Mouse (Mus musculus): ENCODE data around the gene Cdc14a. TPM values are rescaled to one million over a fixed set of nuclear protein-coding genes. Genes with fewer than 3 reads are reported as not detected.
A peak's percentile ranks its signal among the peaks of the same experiment; 100 is the strongest.

Cdc14a gene
- polyA plus RNA-seq, 1 experiment from 2014 or later, result 2.1 TPM

DNA sequence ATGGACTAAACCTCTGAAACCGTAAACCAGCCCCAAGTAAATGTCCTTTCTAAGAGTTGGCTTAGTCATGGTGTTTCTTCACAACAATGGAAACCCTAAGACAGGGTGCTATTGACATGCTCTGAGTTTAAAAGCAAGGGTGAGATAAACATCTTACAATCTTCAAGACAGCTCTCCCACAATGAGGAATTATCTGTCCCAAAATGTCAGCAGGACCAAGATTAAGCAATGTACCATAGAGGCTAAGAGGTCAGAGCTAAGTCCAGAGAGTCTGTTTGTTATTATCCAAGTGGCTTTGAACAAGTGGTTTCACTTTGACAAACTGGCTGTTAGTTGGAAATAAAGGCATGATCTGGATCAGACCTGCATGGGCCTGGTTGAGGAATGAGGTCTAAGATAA is 159.9 kb downstream of the Cdc14a start:
- WGBS (ENCODE audit: insufficient replicate concordance), result 87% methylated on average over 1 of the region's 1 CpGs
- Histone ChIP-seq H3K27me3 (no peaks in the 10 kb centered on the region), H3K9ac (no peak overlapping the region), H3K4me3 (replicated peaks) (no peak overlapping the region), H3K4me2 (no peak overlapping the region), H3K36me3 (no peaks in the 10 kb centered on the region), H3K27ac (no peak overlapping the region), H3K4me1 (replicated peaks) (0 out of 2 replicates have a peak, but pooled peaks cover 2% of the 10 kb centered on the region), H3K9me3 (replicated peaks) (no peaks in the 10 kb centered on the region)
- no peak for DNase-seq
- ATAC-seq (ENCODE audit: low read depth), result 0 out of 2 replicates have a peak, but pooled peaks have one; percentile 51

DNA sequence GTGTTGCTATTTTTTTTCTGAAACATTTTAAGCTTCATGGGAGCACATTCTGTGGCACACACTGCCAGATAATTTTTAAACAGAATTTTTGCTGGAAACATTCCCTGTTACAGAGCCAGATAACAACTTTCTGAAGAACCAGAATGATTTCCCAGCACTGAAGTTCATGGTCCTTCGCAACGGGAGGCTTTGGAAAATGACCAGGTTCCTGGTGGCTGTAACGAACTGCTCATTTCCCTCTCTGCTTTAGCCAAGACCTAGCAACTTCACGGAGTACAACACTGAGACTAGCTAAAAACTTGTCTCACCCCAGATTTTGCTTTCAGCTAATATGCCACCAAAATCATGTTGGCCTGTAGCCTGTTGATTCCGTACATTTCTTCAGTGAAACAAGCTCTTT is 160.8 kb downstream of the Cdc14a start:
- no peak overlapping the region for H3K27ac ChIP-seq
- H3K27me3 ChIP-seq, result no peaks in the 10 kb centered on the region
- ATAC-seq (ENCODE audit: low read depth) (no peak), DNase-seq (no peak)
- no peaks in the 10 kb centered on the region for H3K9me3 ChIP-seq (replicated peaks)
- H3K9ac ChIP-seq, result no peak overlapping the region
- no peaks in the 10 kb centered on the region for H3K36me3 ChIP-seq
- whole genome bisulfite sequencing (ENCODE audit: insufficient replicate concordance), result 73% methylated on average over 5 of the region's 5 CpGs
- no peak overlapping the region for H3K4me2 ChIP-seq
- 0 out of 2 replicates have a peak, but pooled peaks cover 2% of the 10 kb centered on the region for H3K4me1 ChIP-seq (replicated peaks)
- no peak overlapping the region for H3K4me3 ChIP-seq (replicated peaks)

DNA sequence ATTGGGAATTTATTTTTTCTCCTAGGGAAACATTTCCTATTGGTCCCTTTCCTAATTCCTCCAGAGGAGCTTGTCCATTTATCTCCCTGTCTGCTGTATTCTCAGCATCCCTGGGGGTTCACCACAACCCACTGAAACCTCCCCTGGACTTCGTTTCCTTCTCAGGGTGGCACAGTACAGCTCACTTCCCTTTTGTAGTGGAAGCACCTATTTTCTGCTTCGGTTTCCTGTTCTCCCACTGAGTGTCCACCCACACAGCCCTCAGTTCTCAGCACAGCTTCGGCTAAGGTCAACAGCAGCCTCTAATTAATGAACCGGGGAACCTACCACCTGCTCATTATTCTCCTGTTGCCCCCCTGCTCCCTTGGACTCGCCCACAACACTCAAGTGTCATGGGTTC is 167.7 kb downstream of the Cdc14a start:
- 17% methylated on average over 5 of the region's 5 CpGs for WGBS (ENCODE audit: insufficient replicate concordance)

DNA sequence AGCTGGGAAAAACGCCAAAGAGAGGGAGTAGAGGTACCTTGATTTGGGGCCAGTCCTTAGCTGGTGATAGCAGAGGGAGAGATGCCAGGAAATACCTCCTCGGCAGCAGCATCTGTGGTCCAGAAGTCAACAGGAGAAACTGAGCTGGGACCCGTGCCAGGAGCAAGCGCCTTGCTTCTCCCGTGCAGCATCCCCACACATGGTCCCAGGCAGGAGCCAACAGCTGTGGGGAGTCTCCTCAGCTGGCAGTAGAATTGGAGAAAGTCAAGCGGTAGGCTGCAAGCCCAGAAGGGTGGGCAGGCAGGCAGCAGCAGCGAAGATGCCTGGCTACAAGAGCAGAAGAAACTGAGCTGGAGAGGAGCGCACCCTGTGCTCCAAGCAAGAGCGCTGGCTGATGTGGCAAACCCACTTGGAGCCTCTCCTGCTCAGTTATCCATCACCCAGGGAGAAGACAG is 170.7 kb downstream of the Cdc14a start, which contains the start of gene Gpr88:
TSS of gene Gpr88 (minus strand) at position 427 of the 455 bp plus-strand sequence.
- no peak for DNase-seq
- 6% methylated on average over 9 of the region's 9 CpGs for WGBS (ENCODE audit: insufficient replicate concordance)
- H3K36me3 ChIP-seq, result no peaks in the 10 kb centered on the region
- H3K9me3 ChIP-seq (replicated peaks), result no peaks in the 10 kb centered on the region
- peak within 1 kb of the TSS; percentile 52 for H3K4me3 ChIP-seq (replicated peaks)
- peaks cover 12% of the 10 kb centered on the region; the same call in 1 of the 2 replicates for H3K4me1 ChIP-seq (replicated peaks)
- no peak for ATAC-seq (ENCODE audit: low read depth)
- H3K4me2 ChIP-seq, result peak within 1 kb of the TSS; percentile 69
- H3K27me3 ChIP-seq, result peaks cover 74% of the 10 kb centered on the region
- H3K9ac ChIP-seq, result peak within 1 kb of the TSS; percentile 29; the same call in 1 of the 2 replicates
- H3K27ac ChIP-seq, result no peak within 1 kb of the TSS

More for the DNA sequence above, 167.7 kb downstream of the Cdc14a start:
- Histone ChIP-seq H3K9me3 (replicated peaks) (no peaks in the 10 kb centered on the region), H3K36me3 (no peaks in the 10 kb centered on the region), H3K4me2 (no peak overlapping the region), H3K27ac (no peak overlapping the region), H3K9ac (no peak overlapping the region), H3K4me1 (replicated peaks) (peaks cover 12% of the 10 kb centered on the region; the same call in 1 of the 2 replicates), H3K4me3 (replicated peaks) (no peak overlapping the region), H3K27me3 (peaks cover 45% of the 10 kb centered on the region)
- ATAC-seq (ENCODE audit: low read depth) (no peak), DNase-seq (no peak)

DNA sequence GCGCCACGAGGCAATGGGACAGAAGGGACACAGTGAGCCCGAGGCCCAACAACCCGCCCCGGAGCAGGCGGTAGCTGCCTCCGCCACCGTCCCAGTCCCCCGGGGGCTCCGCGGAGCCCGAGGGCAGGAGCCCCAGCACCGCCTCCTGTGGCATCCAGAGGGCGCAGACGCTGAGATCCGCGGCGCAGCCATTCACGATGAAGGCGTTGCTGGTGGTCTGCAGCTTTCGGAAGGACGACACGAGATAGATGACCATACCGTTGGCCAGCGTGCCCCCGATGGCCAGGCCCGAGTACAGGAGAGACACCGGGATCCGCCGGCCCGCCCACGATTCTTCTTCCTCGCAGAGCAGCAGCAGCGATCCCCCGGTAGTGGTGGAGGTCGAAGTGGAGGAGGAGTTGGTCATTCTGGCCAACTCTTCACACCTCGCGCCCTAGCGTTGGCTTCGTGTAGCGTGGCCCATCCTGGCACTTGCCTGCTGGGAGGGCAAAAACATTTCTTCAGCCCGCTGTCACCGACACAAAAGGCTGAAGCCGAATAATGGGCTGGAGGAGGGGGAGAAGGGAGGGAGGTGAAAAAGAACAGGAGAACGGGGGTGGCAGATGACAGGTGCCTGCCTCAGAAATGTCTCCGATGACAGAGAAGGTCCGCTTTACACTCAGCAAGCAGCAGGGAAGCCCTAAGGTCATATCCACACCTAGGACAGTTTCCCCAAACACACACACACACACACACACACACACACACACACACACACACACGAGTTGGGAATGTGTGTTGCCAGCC is 171.4 kb downstream of the Cdc14a start:
- peak; percentile 34; the same call in 1 of the 2 replicates for ATAC-seq (ENCODE audit: low read depth)
- WGBS (ENCODE audit: insufficient replicate concordance), result 2% methylated on average over 48 of the region's 48 CpGs

DNA sequence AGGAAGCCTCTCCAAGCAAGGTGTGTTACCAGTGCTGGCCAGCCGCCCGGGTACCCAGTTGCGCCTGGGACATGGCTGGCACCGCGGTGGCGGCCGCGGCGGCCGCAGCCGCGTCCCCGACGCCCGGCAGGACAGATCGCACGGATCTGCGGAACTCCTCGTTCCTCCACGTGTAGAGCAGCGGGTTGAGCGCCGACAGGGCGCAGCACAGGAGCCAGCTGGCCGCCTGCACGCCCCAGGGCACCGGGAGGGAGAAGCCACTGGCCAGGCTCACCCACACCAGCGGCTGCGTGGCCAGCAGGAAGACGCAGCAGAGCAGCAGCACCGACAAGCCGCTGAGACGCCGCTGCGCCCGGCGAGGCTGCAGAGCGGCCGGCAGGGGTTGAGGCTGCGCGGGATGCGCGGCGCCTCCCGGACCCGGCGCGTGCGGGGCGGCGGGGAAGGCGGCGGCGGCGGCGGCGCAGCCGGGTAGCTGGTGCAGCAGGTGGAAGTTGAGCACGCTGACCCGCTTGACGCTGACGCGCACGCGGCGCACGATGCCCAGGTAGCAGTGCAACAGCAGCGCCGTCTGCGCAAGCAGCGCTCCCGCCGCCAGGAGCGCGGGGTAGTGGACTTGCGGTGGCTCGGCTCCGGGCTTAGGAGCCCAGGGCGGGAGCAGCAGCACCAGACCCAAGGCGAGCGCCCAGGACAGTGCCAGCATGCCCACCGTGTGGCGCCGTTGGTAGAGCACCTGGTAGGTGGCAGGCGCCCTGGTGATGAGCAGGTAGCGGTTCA is 172.2 kb downstream of the Cdc14a start:
- Histone ChIP-seq H3K4me1 (replicated peaks) (peaks cover 12% of the 10 kb centered on the region; the same call in 1 of the 2 replicates), H3K9me3 (replicated peaks) (no peaks in the 10 kb centered on the region), H3K27ac (no peak overlapping the region), H3K9ac (peak overlapping the region; percentile 29; the same call in 1 of the 2 replicates), H3K27me3 (peaks cover 79% of the 10 kb centered on the region), H3K4me3 (replicated peaks) (peak overlapping the region; percentile 52), H3K4me2 (peak overlapping the region; percentile 69), H3K36me3 (no peaks in the 10 kb centered on the region)
- no peak for DNase-seq
- 1% methylated on average over 80 of the region's 86 CpGs for WGBS (ENCODE audit: insufficient replicate concordance)
- ATAC-seq (ENCODE audit: low read depth), result peak; percentile 18; the same call in 1 of the 2 replicates

More for the DNA sequence above, 171.4 kb downstream of the Cdc14a start:
- peak overlapping the region; percentile 52 for H3K4me3 ChIP-seq (replicated peaks)
- no peaks in the 10 kb centered on the region for H3K9me3 ChIP-seq (replicated peaks)
- H3K4me2 ChIP-seq, result peak overlapping the region; percentile 69
- H3K27ac ChIP-seq, result no peak overlapping the region
- H3K36me3 ChIP-seq, result no peaks in the 10 kb centered on the region
- H3K27me3 ChIP-seq, result peaks cover 79% of the 10 kb centered on the region
- no peak for DNase-seq
- peak overlapping the region; percentile 29; the same call in 1 of the 2 replicates for H3K9ac ChIP-seq
- peaks cover 12% of the 10 kb centered on the region; the same call in 1 of the 2 replicates for H3K4me1 ChIP-seq (replicated peaks)

DNA sequence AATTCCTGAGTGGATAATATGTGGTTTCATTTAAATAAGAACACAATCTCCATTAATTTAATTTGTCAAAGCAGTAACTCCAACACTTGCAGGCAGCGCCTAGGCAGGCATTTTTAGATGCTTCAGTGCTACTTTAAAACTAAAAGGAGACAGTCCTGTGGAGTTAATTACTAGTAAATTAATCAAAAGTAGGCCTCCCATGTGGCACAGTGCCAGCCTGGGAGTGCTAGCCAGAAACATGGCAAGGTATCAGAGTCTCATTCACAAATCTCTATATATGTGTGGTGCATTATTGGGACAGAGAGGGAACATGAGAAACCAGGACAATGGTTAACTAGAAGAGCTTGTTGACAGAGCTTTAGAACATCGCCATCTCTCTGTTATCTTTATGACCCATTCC is 174.8 kb downstream of the Cdc14a start:
- DNase-seq, result no peak
- H3K4me3 ChIP-seq (replicated peaks), result no peak overlapping the region
- ATAC-seq (ENCODE audit: low read depth), result no peak
- H3K4me2 ChIP-seq, result no peak overlapping the region
- peaks cover 12% of the 10 kb centered on the region; the same call in 1 of the 2 replicates for H3K4me1 ChIP-seq (replicated peaks)
- H3K27ac ChIP-seq, result no peak overlapping the region
- peaks cover 63% of the 10 kb centered on the region for H3K27me3 ChIP-seq
- no peak overlapping the region for H3K9ac ChIP-seq
- no peaks in the 10 kb centered on the region for H3K9me3 ChIP-seq (replicated peaks)
- H3K36me3 ChIP-seq, result no peaks in the 10 kb centered on the region
- 66% methylated on average over 2 of the region's 2 CpGs for WGBS (ENCODE audit: insufficient replicate concordance)

DNA sequence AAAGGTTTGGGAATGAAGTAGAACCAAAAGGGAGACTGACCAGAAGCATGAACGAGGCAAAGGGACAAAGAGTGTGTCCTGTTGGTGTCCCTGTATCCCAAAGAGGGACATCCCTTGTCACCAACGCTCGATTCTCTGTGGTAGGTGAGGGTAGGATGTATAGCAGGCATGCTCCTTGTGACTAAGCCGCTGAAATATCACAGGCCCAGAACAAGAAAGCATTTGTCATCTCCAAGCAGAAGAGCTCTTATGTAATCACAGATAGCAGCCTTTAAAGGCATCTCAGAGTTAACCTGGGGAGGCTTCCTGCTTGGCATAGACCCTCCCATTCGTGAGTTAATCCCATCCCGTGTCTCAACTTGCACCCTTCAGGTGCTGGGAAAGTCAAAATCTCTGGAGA is 179.4 kb downstream of the Cdc14a start:
- Histone ChIP-seq H3K27me3 (peaks cover 18% of the 10 kb centered on the region), H3K36me3 (no peaks in the 10 kb centered on the region), H3K4me2 (no peak overlapping the region), H3K9ac (no peak overlapping the region), H3K27ac (no peak overlapping the region), H3K4me3 (replicated peaks) (no peak overlapping the region), H3K9me3 (replicated peaks) (no peaks in the 10 kb centered on the region), H3K4me1 (replicated peaks) (no peaks in the 10 kb centered on the region)
- ATAC-seq (ENCODE audit: low read depth), result no peak
- WGBS (ENCODE audit: insufficient replicate concordance), result 49% methylated on average over 6 of the region's 6 CpGs
- no peak for DNase-seq

DNA sequence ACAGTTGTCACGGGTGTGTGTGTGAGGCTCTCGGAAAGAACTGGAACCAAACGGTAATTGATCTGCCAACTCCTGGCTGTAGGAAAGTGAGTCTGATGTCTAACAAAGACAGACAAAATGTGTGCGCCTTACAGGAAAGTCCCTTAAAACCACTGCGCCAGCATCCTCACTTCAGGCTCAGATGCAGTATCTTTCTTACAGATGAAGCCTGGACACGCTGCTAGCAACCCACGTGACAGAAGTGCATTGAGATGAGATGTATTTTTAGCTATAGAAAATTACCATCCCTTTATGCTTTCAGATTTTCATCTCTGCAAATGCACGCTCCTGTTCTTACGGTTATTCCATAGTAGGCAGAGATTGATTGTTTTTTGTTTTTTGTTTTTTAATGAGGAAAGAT is 181.1 kb downstream of the Cdc14a start:
- H3K4me2 ChIP-seq, result no peak overlapping the region
- H3K9me3 ChIP-seq (replicated peaks), result no peaks in the 10 kb centered on the region
- WGBS (ENCODE audit: insufficient replicate concordance), result 72% methylated on average over 9 of the region's 9 CpGs
- no peak overlapping the region for H3K4me3 ChIP-seq (replicated peaks)
- DNase-seq (no peak), ATAC-seq (ENCODE audit: low read depth) (no peak)
- H3K27me3 ChIP-seq, result 0 out of 2 replicates have a peak, but pooled peaks cover 1% of the 10 kb centered on the region
- H3K27ac ChIP-seq, result no peak overlapping the region
- no peak overlapping the region for H3K9ac ChIP-seq
- H3K36me3 ChIP-seq, result no peaks in the 10 kb centered on the region
- H3K4me1 ChIP-seq (replicated peaks), result no peaks in the 10 kb centered on the region

DNA sequence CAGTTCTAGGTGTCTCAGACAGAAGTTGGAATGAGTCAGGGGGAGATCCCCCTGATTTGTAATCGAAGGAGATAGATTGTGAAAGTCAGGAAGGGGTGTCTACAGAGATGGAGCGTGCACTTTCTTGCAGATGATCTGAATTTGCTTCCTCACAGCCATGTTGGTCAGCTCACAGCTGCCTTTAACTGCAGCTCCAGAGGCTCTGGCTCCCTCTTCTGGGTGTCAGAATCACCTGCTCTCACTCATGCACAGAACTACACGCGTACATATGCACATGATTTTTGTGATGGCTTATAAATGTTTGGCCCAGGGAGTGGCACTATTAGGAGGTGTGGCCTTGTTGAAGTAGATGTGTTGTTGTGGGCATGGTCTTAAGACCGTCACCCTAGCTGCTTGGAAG is 186.3 kb downstream of the Cdc14a start:
- ATAC-seq (ENCODE audit: low read depth), result no peak
- Histone ChIP-seq H3K9ac (no peak overlapping the region), H3K27ac (no peak overlapping the region), H3K4me3 (replicated peaks) (no peak overlapping the region), H3K4me1 (replicated peaks) (no peaks in the 10 kb centered on the region), H3K4me2 (no peak overlapping the region), H3K27me3 (no peaks in the 10 kb centered on the region), H3K36me3 (no peaks in the 10 kb centered on the region), H3K9me3 (replicated peaks) (no peaks in the 10 kb centered on the region)
- DNase-seq, result no peak
- WGBS (ENCODE audit: insufficient replicate concordance), result 64% methylated on average over 5 of the region's 5 CpGs

DNA sequence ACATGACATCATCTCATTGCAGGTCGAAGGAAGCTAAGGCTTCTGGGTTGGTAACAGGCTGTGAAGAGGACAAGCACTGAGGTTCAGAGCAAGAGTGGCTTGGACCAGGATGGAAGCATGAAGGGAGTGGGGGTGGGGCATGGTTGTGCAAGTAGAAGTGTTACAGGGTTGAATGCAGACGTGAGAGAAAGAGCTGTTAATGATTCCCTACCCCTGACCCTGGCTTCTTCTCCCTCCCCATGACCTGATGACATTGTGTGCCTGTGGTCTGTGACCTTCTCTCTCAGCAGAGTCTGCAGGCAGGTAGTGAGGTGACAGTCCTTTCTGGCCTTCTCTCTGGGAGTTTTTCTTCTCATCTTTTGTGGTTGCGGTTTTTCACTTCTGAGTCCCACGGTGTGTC is 187.0 kb downstream of the Cdc14a start:
- no peaks in the 10 kb centered on the region for H3K36me3 ChIP-seq
- DNase-seq, result no peak
- H3K4me1 ChIP-seq (replicated peaks), result no peaks in the 10 kb centered on the region
- H3K27me3 ChIP-seq, result no peaks in the 10 kb centered on the region
- no peaks in the 10 kb centered on the region for H3K9me3 ChIP-seq (replicated peaks)
- no peak overlapping the region for H3K4me2 ChIP-seq
- H3K27ac ChIP-seq, result no peak overlapping the region
- no peak overlapping the region for H3K9ac ChIP-seq
- WGBS (ENCODE audit: insufficient replicate concordance), result 46% methylated on average over 4 of the region's 4 CpGs
- no peak overlapping the region for H3K4me3 ChIP-seq (replicated peaks)
- peak; percentile 86 for ATAC-seq (ENCODE audit: low read depth)
